Mouse (Mus musculus): ENCODE data around the gene Dsp. TPM values are rescaled to one million over a fixed set of nuclear protein-coding genes. Genes with fewer than 3 reads are reported as not detected.

Gene Dsp
- polyA plus RNA-seq (2017; shearing (Covaris generic)), result under 1 TPM; 0.13 to 0.15 TPM

DNA sequence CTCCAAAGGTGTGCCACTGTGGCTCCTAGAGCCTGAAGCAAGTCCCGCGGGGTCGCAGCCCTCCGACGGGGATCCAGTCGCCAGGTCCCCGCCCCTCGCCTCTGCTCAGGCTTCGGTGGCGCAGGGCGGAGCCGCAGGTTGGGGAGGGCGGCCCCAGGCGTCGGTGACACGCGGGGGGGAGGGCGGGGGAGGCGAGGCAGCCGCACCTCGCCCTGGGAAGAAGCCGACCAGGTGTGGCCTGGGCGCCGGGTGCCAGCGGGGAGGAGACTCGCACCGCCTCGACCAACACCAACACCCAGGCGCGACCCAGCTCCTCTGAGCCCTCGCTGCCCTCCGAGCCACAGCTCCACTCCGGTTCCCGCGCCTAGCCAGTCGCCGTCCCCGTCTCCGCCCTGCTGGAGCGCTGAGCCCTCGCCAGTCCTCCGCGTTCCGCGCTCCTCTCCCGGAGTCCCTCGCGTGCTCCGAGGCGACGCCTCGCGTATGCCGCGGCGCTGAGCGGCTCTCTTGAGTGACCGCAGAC is at the start of gene Dsp:
TSS of gene Dsp (plus strand) at position 226 of the 520 bp plus-strand sequence.
- ATAC-seq, result no peak

DNA sequence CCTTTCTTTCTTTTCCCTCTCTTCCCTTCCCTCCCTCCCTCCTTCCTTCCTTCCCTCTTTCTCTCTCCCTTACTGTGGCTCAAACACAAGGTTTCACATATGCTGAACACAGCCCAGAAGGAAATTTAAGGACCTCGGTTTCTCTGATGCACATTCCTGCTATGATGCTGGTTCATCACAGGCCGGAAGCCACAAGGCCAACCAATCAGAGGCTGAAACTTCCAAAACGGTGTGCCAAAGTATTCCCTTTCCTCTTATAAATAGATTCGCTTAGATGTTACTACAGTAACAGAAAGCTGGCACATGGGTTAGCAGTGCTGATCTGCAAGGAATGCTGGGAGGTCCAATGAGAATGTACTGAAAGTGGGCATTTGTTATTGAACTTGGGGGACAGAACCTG is 47.7 kb upstream of the Dsp start:
- ATAC-seq, result no peak

DNA sequence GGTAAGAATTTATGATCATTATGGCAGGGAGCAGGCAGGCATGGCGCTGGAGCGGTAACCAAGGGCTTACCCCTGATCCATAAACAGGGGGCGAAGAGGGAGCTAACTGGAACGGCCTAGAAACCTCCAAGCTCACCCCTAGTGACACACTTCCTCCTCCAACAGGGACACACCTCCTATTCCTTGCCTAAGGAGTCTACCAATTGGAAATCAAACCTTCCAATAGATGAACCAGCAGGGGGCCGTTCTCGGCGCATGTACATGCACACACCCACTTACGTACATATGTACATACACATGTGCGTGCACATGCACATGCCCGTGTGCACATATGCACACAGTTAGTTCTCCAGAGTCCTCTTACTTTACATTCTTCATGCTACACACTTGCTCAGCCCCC is 46.6 kb upstream of the Dsp start:
- no peak for ATAC-seq

- ATAC-seq, result no peak
Measured at GRCm38 (mm10) chr13:38109081-38109480, 42.0 kb upstream of the Dsp start.

GRCm38 (mm10) chr13:38122321-38122720 is 28.8 kb upstream of the Dsp start:
- ATAC-seq, result no peak

GRCm38 (mm10) chr13:38123666-38124065 is 27.4 kb upstream of the Dsp start:
- no peak for ATAC-seq

- no peak for ATAC-seq
Measured at GRCm38 (mm10) chr13:38127683-38128082, 23.4 kb upstream of the Dsp start.

GRCm38 (mm10) chr13:38128246-38128645 is 22.8 kb upstream of the Dsp start:
- no peak for ATAC-seq

DNA sequence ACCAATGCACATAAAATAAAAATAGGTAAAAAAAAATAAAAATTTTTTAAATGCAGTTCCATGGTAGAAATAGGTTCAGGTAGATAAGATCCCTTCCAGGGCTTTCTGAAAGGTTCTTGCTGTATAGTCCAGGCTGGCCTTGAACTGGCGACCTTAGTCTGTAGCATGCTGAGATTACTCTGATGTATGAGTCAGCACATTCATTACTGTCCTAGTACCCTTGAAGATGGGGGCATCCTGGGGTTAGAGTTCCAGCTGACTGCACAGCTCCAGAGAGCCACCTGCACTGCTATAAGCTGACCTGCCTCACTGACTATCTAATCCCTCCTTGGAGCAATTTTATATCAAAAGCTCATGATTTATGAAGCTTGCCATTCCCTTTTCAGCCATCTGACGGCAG is 21.6 kb upstream of the Dsp start:
- no peak for ATAC-seq

- ATAC-seq, result no peak
Measured at GRCm38 (mm10) chr13:38130116-38130515, 21.0 kb upstream of the Dsp start.

DNA sequence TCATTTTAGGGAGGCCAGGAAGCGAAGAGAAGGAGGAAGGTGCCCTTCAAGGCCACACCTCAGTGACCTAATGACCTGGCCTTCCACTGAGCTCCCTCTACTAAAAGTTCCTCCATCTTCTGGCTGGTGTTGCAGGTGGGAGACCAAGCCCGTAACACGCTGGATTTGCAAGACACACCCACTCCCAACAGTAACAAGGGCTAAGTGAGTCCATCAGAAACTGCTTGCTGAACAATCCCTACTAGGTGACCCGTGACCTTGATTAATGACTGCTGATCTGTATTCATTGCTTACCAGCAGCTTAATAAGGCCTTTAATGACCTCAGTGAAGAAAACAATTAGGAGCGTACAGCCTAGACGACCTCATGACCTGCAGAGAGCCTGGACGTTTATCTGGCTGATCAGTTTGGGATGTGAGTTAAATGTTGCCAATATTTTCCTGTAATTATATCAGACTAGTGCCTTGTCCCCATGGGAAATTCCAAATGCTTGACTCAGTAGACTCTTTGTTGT is 18.0 kb upstream of the Dsp start:
- ATAC-seq, result no peak

- no peak for ATAC-seq
Measured at GRCm38 (mm10) chr13:38140521-38140920, 10.6 kb upstream of the Dsp start.

- ATAC-seq, result no peak
Measured at GRCm38 (mm10) chr13:38144962-38145713, 6.0 kb upstream of the Dsp start.

DNA sequence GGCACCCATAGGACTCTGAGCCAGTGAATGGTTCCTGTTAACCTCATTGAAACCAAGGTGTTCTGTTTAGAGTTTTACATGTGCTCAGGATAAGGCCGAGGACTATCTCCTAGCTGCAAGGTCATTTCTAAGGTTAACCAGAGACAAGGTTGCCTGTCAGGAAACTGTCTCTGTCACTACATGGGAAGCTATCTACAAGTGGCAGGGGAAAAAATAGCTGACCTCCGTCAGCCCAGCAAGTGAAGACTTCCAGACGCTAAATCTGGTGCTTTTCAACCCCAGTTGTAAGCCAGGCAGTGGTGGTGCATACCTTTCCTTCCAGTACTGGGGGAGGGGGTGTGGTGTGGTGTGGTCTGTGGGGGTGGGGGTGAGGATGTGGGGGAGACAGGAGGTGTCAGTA is 2.7 kb upstream of the Dsp start:
- ATAC-seq, result no peak

DNA sequence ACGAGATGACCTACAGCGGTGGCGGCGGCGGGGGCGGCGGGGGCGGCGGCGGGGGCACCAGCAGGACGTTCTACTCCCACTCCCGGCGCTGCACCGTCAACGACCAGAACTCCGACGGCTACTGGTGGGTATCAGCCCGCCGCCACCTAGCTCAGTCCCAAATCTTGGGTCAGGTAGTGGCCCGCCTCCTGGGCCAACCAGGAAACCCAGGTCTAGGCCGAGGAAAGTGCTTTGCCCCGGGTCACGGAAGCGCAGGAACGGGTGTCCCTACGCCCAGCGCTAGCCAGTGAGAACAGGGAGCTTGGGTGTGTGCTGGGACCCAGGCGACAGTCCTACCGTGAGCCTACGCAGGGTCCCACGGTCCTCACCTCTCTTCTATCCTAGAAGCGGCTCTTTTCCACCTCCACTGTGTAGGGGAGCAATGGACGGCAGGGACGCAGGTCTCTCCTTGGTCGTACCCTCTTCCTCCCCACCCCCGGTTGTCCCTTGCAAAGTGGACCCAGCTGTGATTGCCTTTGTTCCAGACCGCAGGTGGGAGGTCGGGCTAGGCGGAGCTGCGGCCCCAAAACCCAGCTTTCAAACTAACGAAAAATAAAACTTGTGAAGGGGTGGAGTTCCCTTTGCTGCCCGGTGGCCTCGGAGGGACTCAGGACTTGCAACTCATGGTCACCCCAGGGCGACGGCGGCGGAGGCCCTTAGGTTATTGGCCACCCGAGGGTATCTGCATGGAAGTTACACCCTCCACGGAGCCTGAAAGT is 756 bp downstream of the Dsp start:
- ATAC-seq, result no peak

DNA sequence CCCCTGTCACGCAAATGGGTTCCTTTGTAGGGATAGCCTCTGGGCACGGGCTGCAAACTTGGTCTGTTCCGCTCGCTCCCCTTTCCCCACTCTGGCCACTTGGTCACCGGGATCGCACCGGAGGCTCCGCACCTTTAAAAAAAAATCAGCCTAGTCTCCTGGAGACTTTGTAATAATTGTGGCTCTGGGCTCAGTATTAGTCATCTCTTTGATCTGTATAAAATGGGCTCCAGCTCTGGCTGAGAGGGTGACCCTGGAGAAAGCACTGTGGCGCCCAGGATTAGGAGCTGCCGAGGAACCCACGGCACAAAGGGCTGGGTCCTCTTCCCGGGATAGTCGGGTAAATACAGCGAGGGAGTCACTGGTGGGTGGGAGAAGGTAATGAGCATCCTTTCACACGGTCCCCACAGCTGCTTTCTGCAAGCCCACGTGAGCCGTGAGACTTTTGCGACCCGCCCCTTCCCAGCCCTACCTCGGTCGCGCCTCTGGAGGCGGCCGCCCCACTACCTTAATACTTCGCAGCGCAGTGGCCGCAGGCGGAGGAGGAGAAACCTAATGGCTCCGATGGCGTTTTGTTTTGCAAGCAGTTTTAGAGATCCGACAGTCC is 1.4 kb downstream of the Dsp start:
- no peak for ATAC-seq

DNA sequence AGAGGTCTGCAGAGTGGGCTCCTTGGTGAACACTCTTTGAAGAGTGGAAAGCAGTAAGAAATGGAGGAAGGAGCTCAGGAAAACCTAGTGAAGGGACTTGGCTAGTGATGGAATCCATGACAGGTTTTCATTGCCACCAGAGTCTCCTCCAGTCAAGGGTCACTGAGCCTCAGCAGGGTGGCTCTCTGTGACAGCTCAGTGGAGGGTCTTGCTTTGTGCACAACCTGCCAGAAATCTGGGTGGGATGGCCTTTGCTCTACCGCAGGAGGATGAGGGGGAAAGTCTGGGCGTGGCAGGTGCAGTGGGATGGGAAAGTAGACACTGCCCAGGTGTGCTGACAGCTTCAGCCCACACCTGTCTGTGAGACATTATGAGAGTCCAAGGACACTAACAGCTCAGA is 4.4 kb downstream of the Dsp start:
- ATAC-seq, result no peak

GRCm38 (mm10) chr13:38157635-38158034 is 6.5 kb downstream of the Dsp start:
- ATAC-seq, result no peak

- no peak for ATAC-seq
Measured at GRCm38 (mm10) chr13:38162002-38162401, 10.9 kb downstream of the Dsp start.

DNA sequence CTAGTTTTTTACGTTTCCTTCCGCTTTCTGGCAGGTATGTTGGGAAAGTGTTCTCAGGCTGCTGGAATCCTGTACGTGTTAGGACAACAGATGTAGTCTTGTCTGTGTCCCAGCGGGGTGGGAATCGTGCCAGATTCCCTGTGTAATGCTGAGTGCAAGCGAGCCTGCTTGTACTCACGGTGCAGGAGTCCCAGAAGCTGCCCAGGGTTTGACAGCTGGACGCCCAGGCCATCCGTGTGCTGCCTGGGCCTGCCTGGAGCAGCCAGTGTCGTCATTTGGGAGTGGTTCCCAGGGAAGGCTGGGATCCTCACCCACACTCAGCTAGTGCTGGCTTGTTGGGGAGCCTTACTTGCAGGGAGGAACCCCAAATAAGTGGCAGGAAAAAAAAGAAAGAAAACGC is 11.6 kb downstream of the Dsp start:
- no peak for ATAC-seq

DNA sequence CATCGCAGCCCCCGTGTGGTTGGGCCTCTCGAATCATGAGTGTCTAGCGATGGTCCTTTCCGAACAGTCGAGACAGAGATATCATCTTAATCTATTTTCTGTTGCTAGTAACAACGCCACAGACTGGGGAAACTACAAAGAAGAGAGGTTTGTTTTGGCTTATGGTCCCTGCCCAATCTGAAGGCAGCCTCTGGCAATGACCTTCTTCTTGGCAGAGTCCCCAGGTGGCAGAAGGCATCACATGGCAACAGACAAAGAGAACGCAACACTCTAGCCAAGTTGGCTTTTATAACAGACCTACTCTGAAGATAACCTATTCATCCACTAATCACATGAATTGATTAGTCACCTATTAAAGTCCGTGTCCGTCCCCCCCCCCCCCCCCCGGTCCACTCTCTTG is 13.8 kb downstream of the Dsp start:
- ATAC-seq, result no peak

DNA sequence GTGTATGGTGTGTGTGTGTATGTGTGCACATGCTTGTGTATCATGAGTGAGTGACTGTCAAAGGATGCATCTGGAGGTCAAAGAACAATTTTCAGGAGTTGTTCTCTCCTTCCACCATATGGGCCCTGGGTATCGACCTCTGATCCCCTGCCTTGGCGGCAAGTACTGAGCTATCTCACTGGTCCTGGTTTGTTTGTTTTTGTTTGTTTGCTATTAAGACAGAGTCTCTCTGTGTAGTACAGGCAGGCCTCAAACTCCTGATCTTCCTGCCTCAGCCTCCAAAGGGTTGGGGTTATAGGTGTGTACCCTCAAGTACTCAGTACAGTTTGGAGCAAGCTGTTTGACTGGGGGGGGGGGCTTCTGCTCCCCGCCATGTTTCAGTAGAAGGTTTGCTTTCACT is 16.0 kb downstream of the Dsp start:
- no peak for ATAC-seq

DNA sequence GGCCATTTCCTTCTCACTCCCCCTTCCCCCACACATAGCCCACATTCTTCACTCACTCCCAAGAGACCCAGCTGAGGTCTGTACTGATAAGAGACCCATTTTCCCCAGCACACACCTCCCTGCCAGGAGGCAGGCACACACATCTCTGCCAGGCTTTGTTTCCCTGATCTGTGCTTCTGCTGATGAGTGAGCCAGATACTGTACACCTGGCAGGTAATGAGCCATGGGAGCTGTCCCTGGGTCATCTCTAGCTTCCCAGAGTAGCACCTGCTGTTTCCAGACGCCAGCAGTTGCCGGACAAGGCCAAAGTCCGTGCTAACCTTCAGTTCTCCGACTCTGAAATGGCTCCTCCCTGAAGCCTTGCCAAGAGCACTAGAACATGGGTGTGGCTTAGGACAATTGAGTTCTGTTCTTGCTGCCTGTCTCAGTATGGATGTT is 19.6 kb downstream of the Dsp start:
- no peak for ATAC-seq

Measured in CD4-positive, CD25-positive, alpha-beta regulatory T cell, adult 4 months (primary cell).